Mouse (Mus musculus): Measurements from ENCODE around the gene Nr1h4.

Gene Nr1h4

DNA sequence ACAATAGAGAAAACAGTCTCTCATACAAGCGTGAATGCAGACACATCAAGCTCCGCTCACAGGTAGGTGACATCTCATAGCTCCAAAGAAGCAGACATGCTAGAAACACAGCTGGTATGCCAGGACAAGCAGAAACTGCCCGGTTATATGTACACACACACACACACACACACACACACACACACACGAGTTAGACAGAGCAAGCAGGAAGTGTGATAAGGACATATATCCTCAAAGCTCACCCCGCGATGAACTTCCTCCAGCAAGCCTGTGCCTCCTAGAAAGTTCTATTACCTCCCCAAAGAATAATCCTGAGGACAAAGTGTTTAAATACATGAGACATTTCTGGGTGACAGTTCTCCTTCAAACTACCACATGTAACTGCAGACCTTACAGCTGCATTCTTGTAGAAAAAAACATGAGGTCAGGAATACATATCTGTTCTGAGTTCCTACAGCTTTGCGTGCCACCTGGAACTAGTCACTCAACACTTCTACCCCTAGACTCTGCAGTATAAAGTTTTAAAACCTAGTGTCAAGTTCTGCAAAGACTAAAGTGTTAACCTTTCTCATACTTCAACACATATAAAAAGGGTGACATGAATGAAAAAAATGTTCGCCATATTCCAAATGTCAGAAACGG lies 11.5 kb downstream of the Nr1h4 start:
- in situ Hi-C loops (cut with MboI, MseI) = loop anchor here (10.0 kb wide), 1 partner anchor 53 kb away; no protein-coding TSS in a partner anchor

DNA sequence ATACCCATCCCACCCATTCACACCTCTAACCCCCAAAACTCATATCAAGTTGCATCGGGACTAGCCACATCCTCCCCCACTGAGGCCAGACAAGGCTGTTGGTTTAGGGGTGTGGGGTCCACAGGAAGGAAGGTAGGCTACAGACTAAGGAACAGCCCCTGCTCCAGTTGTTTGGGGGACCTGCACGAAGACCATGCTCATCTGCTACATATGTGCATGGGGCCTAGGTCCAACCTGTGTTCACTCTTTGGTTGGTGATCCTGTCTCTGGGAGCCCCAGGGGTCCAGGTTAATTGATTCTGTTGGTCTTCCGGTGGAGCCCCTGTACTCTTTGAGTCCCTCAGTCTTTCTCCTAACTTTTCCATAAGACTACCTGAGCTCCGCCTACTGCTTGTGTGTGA lies 13.0 kb downstream of the Nr1h4 start:
- in situ Hi-C loops (cut with MboI, MseI) = loop anchor here (10.0 kb wide), 1 partner anchor 54 kb away; no protein-coding TSS in a partner anchor

DNA sequence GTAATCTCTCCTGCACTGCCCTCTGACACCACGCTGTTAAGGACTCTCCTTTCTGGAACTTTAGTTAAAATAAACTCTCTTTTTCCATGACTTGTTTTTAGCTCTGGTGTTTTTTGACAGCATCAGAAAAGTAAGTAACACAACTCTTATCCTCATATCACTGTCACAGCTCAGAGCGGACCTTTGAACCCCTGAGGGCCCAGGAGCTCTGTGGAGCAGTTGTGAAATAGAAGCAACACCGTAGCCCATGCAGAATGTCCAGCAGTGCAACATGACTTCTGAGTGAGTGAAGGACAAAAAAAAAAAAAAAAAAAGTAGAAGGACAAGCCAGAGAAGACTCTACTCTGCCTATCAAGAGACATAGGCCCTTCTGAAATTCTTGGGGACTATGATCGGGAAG lies 14.2 kb downstream of the Nr1h4 start:
- in situ Hi-C loops (cut with MboI, MseI) = no loop called here

DNA sequence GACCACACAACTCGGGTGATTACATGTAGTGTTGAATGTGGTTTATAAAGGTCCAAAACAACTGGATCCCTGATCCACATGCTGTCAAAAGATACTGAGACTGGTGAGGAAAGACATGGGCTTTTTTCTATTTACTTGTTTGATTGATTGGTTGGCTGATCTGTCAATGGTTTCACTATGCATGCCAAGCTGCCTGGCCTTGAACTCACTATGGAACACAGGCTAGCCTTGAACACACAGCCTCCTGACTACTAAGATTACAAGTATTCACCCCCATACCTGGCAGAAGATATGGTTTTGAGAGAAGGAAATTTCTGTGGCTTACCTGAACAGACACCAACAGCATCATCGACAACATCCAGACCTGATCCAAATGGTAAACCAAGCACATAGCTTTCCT lies 15.0 kb downstream of the Nr1h4 start:
- in situ Hi-C loops (cut with MboI, MseI) = no loop called here

DNA sequence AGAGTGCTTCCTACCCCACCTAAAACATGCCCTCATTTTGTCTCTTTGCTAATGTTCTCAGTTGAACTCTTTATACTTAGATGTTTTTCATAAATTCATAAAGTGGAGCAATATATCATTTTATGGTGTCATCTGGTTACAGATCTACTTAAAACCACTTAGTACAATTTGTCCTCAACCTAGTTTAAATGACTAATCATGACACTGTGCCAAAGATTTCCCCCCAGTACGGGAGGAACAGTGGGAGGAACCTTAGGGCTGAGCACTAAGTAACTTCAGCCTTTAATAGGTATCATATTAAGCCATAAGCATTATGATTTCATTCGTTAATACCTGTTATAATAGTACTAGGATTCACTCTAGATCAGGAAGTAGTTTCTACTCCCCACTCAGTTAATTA lies 17.6 kb downstream of the Nr1h4 start:
- in situ Hi-C loops (cut with MboI, MseI) = no loop called here

DNA sequence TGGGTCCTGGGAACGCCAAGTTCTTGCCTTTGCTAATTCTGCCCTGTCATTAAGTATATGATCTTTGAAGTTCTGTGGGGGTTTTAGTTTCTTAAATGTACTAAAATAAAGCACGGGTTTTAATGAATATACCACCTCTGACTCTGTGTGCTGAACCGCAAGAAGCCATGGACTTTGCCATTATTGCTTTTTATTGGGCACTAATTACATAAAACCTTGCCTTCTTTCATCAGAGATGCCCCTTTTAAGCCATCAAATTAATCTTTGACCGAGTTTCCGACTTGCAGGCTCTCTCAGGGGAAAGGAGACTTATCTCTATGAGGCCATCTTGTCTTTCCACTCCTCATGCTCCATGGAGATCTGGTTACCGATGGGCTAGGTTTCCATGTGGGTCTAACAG lies 20.8 kb downstream of the Nr1h4 start:
- in situ Hi-C loops (cut with MboI, MseI) = no loop called here

DNA sequence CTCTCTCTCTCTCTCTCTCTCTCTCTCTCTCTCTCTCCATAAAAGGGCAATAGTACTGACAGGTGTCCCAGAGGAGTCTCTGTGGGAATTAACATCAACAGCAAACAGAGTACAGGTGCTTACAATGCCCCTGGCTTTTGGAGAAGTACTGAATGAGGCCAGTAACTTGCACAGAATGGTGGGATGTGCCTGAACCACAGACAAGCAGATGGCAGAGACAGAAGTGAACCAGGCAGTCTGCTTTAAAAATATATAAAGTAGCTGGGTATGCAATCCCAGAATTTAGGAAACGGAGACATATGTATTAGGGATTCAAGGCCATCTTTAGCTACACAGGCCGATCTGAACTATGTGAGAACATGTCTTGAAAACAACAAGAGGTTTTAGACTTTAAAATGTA lies 22.8 kb downstream of the Nr1h4 start:
- in situ Hi-C loops (cut with MboI, MseI) = no loop called here

DNA sequence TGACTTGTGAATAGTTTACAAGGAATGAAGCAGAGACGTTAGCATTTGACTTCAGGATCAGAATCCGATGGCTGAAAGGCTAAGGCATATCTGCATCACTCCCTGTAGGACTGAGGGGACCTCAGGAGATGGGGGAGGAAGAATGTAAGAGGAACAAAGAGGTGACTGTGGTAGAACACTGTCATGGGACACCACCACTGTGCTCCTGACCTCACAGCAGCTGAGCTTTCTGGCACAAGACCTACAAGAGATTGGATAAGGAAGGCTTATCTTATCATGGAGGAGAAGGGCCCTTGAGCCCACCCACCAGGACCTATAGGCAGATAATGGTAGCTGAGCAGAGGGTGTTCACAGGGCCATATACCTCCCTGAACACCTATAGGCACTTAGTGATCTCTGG lies 24.8 kb downstream of the Nr1h4 start:
- in situ Hi-C loops (cut with MboI, MseI) = no loop called here

DNA sequence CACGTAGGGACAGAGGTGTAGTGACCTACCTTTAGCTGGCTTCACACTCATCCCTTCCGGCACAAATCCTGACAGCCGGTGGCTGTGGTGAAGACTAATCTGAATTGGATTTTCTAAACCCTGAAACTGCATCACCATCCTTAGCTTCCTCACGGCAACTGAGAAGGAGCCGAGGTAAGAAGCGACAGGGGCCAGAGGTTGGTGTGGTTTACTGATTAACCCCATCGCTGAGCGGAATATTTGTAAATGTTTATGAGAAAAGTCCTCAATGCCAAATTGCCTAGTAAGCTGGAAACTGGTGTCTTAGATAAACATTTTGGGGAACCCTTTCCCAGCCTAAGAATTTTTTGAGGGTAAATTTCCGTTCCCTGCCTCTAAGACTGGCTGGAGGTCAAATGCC lies 26.9 kb downstream of the Nr1h4 start:
- in situ Hi-C loops (cut with MboI, MseI) = no loop called here

DNA sequence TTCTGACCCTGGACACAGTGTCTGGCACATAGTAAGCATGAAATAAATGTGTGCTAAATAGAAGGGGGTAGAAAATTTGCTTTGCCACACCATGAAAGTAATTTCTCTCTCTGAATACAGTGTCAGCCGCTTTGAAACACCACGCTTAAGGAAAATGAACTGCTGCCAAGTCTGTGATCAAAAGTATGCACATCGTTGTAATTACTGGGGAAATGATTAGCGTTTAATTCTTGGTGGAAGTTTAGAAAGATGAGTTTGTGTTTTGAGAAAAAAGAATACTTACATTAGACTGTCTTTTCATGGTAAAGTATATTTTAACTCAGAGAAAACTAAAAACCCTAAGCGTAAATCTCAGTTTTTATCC lies 27.8 kb downstream of the Nr1h4 start:
- in situ Hi-C loops (cut with MboI, MseI) = no loop called here

DNA sequence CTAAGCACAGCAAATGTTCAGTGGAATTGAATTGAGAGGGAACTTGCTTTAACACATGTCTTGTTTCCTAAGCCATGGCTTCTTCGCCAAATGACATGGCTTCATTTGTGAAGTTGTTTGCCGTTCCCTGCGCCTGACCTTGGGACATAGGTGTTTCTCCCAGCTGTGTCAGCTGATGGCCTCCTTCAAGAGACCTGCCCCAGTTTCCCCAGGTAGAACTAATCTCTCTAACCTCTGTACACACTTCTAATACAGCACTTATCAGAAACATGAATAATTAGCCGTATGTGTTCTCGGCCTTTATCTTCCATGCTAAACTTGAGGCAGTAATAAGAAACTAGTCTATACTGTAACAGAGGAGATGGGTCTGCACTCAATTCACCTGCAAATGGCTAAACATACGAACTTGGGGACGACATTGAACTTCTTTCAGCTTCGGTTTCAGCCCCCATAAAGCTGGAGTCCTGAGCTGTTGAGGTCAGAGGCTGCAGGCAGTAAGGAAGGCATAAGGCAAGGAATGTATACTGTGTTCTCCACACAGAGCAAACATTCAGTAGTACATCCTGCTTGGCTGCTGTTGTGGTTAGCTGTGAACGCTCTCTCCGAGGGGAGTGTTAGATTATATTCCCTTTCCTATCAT lies 28.3 kb downstream of the Nr1h4 start:
- in situ Hi-C loops (cut with MboI, MseI) = no loop called here

DNA sequence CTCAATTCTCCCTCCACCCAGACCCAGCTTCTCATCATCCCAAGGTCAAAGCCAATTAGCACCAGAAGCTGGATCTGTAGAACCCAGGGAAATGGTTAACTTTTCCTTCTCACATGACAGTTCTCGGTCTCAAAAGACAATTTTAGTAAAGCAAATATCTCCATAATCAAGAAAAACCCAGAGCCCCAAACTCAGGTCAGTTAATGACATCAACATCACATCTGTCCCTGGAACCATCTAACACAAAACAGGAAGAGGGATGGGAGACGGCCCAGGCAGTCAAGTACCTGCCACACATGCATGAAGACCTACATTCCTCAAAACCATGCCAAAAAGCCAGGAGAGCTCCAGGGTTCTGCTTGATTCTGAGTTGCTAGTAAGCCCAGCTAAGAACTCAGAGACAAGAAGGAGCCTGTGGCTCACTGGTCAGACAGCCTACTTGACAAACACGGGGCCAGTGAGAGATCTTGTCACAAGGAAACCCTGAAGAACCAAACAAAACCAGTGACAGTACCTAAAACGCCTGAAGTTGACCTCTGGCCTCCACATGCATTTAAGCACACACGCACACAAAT lies 30.3 kb downstream of the Nr1h4 start:
- in situ Hi-C loops (cut with MboI, MseI) = no loop called here

DNA sequence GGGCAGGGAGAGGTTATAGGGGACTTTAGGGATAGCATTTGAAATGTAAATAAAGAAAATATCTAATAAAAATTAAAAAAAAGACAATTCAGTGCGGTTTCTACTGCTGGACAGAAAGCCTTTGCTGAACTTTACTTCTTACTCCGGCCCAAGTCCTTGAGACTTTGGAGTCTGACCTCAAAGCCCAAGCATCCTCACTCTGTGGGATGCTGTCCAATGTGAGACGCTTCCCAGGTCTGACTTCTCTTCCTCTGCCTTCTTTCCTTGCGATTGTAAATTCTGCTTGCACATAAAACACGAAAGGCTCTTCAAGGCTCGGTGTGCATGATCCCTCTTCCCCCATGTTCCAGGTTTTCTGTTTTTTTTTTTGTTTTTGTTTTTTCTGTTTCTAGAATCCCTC lies 31.5 kb downstream of the Nr1h4 start:
- in situ Hi-C loops (cut with MboI, MseI) = no loop called here

DNA sequence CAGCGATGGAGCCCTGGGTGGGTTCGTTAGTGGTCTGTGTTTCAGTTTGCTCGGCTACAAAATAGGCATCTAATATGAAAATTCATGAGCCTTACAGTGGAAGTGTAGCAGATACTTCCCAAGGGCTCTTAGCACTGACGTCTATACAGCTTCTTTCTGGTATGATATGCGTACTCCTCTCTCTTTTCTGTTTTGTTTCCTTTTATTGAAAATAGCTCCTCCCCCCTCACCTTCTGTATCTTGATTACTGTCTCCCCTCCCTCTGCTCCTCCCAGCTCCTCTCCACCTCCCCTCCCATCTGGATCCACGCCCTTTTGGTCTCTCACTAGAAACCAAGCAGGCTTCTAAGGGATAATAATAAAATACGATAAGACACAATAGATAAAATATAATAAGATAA lies 37.8 kb downstream of the Nr1h4 start:
- in situ Hi-C loops (cut with MboI, MseI) = no loop called here

DNA sequence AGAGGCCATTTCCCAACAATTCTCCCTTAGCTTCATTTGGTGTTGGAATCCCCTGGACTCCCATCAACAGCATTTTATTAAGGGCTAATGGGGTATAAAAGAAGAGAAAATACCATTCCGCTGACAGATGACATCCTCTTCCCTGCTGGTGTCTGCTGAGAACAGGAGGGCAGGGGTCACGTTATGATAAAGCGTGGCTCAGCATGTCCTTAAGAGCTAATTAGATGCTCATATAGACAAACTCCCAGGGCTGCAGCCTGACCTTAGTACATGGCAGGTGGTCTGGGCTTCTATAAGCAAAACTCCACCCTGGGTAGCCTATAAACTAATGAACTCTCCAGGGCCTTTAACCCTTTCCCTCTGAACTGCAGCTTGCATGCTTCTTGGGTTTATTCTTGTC lies 42.1 kb downstream of the Nr1h4 start:
- in situ Hi-C loops (cut with MboI, MseI) = no loop called here

DNA sequence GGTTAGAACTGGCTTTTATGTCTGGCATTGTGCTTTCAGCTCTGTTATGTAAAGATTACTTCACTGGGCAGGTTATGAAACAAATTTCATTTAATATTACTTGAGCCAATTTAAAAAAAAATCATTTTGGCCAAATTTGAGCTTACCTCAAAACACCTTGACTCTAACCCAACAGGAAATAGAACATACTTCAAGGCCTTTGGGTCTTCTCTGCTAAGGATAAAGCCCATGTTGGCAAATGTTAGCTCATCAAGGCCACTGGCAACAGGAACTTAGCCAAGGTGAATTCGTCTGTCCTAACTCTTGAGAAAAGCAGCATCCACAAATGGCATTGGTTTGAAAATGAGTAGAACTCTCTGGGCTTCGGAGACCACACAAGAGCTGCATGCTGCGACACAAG lies 43.1 kb downstream of the Nr1h4 start:
- in situ Hi-C loops (cut with MboI, MseI) = no loop called here

DNA sequence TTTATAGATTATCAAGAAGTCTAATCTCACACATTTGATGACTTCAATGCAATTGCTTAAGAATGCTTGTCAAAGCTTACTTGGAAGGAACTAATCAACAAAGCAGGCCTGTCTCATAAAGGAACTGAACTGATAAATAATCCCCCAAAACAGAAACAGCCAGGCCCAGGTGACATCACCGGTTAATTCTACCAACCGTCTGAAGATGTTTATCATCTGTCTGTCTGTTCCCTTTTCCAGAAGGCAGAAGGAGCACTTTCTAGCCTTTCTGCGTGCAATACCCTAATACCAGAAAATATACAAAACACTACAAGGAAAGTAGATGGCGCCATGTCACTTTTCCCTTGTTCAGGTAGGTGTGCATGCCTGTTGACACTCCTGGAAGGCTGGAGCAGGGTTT lies 43.9 kb downstream of the Nr1h4 start:
- in situ Hi-C loops (cut with MboI, MseI) = no loop called here

DNA sequence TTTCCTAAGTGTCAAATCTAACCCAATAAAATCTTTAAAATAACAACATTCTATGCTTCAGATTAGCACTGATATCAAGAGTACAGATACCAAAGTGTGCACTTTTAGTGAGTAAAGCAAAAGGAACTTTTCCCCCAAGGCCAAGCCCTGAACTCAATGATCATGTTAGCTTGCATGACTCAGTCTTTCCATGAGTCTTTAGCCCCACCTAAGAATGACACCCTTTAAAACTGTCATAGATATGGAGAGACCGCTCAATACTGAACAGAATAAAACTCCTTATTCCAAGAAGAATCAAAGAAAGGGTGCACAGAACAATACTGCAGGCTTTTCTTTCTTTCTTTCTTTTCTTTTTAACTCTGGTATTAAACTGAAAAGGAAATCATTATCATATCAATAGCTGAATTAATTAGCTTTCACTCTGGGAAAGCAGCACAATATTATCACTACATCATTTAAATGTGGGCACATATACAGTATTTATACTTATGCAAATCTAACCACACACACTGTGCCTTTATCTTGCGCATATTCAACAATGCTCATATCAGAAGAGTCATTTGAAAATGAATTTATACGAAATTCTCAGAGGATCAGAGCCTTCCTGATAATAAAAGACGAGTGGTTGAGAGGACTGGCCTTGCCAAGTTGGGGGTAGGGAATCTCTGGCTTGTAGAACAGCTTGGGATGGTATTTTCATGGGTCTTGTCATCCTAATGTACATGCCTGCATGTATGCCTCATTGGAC lies 46.2 kb downstream of the Nr1h4 start:
- in situ Hi-C loops (cut with MboI, MseI) = no loop called here

DNA sequence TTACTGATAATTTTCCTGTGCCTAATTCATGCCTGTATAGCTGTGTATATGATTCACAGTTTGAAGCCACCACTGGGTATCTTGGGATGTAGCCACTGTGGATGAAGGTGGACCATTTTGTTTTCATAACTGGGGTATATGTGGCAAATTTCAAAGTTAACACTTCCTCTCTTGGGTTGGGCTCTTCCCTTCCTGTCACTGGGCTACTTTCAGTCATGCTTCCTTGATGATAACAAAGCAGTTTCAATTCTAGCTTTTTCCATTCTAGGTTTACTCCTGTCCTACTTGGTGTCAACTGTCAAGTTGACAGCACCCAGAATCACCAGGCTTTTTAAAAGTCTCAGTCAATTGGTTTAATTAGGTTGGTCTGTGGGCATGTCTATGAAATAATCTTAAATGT lies 48.5 kb downstream of the Nr1h4 start:
- in situ Hi-C loops (cut with MboI, MseI) = no loop called here

DNA sequence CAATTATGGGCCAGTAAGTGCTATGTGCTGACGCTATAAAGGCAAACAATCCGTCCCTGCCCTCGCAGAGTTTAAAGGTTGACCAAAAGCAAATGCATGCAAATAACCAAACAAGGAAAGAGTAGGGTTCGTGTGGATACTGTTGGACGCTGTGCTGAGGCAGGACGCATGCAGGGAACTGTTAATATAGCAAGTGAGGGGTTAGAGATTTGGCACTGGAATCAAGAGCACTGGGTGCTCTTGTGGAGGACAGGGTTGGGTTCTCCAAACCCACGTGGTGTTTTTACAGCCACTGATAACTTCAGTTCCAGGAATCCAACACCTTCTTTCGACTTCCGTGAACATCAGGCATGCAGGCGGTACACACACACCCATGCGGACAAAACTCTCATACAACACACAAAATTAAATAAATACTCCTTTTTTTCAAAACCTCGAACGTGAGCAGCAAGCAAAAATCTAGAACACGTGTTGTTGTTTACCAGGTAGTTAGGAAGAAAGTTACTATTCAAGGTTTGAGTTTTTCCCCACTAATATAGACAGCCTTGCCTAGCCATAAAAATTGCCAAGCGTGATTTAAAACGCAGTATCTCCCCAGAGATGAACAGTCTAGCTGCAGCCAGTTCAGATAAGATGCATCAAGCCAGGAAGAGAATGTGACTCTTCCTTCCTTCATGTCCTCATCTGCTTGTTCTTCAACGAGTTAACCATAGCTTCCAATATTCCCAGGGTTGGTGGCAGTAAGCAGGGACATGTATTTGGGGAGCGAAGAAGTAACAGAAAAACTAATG lies 49.4 kb downstream of the Nr1h4 start:
- in situ Hi-C loops (cut with MboI, MseI) = no loop called here

DNA sequence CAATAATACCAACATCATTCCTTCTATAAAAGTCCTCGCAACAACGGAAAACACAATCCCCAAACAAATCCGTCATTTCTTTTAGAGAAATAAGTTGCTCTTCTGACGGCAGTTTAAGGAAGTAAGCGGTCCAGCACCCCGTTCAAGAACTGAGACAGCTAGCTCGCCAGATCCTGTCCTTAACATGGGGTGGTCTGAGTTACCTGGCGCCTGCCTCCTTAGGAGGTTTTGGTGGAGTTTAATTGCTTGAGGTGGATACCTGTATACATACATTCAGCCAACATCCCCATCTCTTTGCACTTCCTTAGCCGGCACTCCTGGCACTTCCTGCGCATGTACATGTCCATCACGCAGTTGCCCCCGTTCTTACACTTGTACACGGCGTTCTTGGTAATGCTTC lies 50.3 kb downstream of the Nr1h4 start:
- in situ Hi-C loops (cut with MboI, MseI) = no loop called here

DNA sequence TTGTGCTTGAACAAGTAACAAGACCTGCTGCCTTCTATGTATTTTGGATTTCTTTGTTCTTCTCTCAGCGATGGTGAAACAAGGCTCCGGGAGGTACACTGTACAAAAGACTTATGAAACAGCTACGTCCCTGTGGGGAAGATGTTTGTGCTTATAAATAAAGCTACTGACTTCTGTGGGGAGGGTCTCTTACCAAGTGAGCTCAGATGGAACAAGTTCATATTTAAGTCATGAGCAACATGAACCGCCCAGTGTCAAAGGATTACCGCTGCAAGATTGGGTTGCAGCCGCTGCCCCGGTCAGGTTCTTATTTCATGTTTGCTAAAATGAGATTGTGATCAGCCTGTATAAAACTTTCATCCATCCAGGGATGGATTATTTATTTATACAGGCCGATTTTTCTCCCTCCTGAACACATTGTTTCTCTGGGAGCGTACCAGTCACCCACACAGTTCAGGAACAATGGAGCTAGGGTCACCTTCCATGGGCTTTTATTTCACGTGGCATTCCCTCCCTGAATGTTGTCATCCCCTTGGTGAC lies 51.2 kb downstream of the Nr1h4 start:
- in situ Hi-C loops (cut with MboI, MseI) = no loop called here
